Mouse (Mus musculus) MEL (cell line): ENCODE data around the gene Pink1. TPM values are rescaled to one million over a fixed set of nuclear protein-coding genes. Genes with fewer than 3 reads are reported as not detected.
A peak's percentile ranks its signal among the peaks of the same experiment; 100 is the strongest.

Experiments used
- DNase-seq: peaks from one replicate; pipeline ENCODE4 v3.0.0; 2011; ENCODE audit warnings: low read depth, low spot score
- H3K27ac ChIP-seq: 2 replicates; pipeline ENCODE4 v1.5.1; 2012; ENCODE audit warnings: low read depth, mild to moderate bottlenecking, control low read depth, low read length, moderate library complexity; ENCODE audit not compliant: control insufficient read depth
- H3K27me3 ChIP-seq, 2 experiments: fragments of 150-350 bp in 1 of 2; sonication (generic) in 1 of 2; 2 replicates each; pipeline ENCODE4 v1.6.1; 2012; ENCODE audit warnings: low read length in 2 of 2, mild to moderate bottlenecking in 2 of 2, improper control_type of control experiment in 1 of 2, moderate library complexity in 1 of 2; ENCODE audit not compliant: insufficient read depth in 2 of 2, control insufficient read depth in 1 of 2
- H3K36me3 ChIP-seq, 2 experiments: 2 replicates each; pipeline ENCODE4 v1.6.1; 2012 to 2014; ENCODE audit warnings: low read length in 2 of 2, improper control_type of control experiment in 1 of 2, inconsistent platforms in 1 of 2, mild to moderate bottlenecking in 1 of 2; ENCODE audit not compliant: insufficient read depth in 2 of 2, control insufficient read depth in 1 of 2
- H3K4me1 ChIP-seq, 2 experiments: fragments of 150-350 bp in 1 of 2; sonication (generic) in 1 of 2; 2 replicates each; pipeline ENCODE4 v1.6.1; 2012; ENCODE audit warnings: low read length in 2 of 2, improper control_type of control experiment in 1 of 2, mild to moderate bottlenecking in 1 of 2; ENCODE audit not compliant: insufficient read depth in 2 of 2, control insufficient read depth in 1 of 2
- H3K4me3 ChIP-seq, 2 experiments: fragments of 150-350 bp in 1 of 2; sonication (generic) in 1 of 2; 2 replicates each; pipeline ENCODE4 v1.5.1; 2012; ENCODE audit warnings: low read depth in 2 of 2, low read length in 2 of 2, mild to moderate bottlenecking in 2 of 2, moderate library complexity in 2 of 2, control low read depth in 1 of 2, improper control_type of control experiment in 1 of 2; ENCODE audit not compliant: control insufficient read depth in 1 of 2, insufficient read depth in 1 of 2
- H3K79me2 ChIP-seq: 2 replicates; pipeline ENCODE4 v1.6.1; 2012; ENCODE audit warnings: mild to moderate bottlenecking, low read length, moderate library complexity; ENCODE audit not compliant: control insufficient read depth, poor library complexity, insufficient read depth
- H3K9ac ChIP-seq: 2 replicates; pipeline ENCODE4 v1.6.1; 2012; ENCODE audit warnings: low read depth, mild to moderate bottlenecking, control low read depth, low read length, moderate library complexity; ENCODE audit not compliant: control insufficient read depth, poor library complexity, severe bottlenecking
- H3K9me3 ChIP-seq: fragments of 150-350 bp; sonication (generic); replicated peaks from 2 replicates; pipeline ENCODE4 v1.6.1; 2012; ENCODE audit warnings: mild to moderate bottlenecking, low read length, improper control_type of control experiment, moderate library complexity; ENCODE audit not compliant: insufficient read depth
- BHLHE40 ChIP-seq: IDR thresholded peaks from 2 replicates; pipeline ENCODE4 v1.6.1; 2012; ENCODE audit warnings: low read depth, mild to moderate bottlenecking, inconsistent platforms, low read length, improper control_type of control experiment, borderline replicate concordance
- CHD1 ChIP-seq: IDR thresholded peaks from 2 replicates; pipeline ENCODE4 v1.6.1; 2012; ENCODE audit warnings: low read depth, mild to moderate bottlenecking, inconsistent platforms, low read length, improper control_type of control experiment
- CHD2 ChIP-seq: IDR thresholded peaks from 2 replicates; pipeline ENCODE4 v1.6.1; 2011; ENCODE audit warnings: low read length, improper control_type of control experiment
- CTCF ChIP-seq, 3 experiments: IDR thresholded peaks in 2 of 3; conservative IDR thresholded peaks in 1 of 3; 2 replicates each; pipeline ENCODE4 v1.5.1; 2011 to 2012; ENCODE audit warnings: low read length in 3 of 3, low read depth in 2 of 3, mild to moderate bottlenecking in 2 of 3, improper control_type of control experiment in 1 of 3, inconsistent platforms in 1 of 3, mixed read lengths in 1 of 3, moderate library complexity in 1 of 3; ENCODE audit not compliant: control insufficient read depth in 1 of 3, insufficient read depth in 1 of 3, poor library complexity in 1 of 3, severe bottlenecking in 1 of 3
- E2F4 ChIP-seq: IDR thresholded peaks from 2 replicates; pipeline ENCODE4 v1.6.1; 2011; ENCODE audit warnings: low read depth, low read length, improper control_type of control experiment, borderline replicate concordance
- ELF1 ChIP-seq: IDR thresholded peaks from 2 replicates; pipeline ENCODE4 v1.6.1; 2014; ENCODE audit warnings: low read depth, mild to moderate bottlenecking, inconsistent platforms, low read length, improper control_type of control experiment, moderate library complexity
- EP300 ChIP-seq, 2 experiments: IDR thresholded peaks; 2 replicates each; pipeline ENCODE4 v1.6.1; 2011; ENCODE audit warnings: improper control_type of control experiment in 2 of 2, low read length in 2 of 2, low read depth in 1 of 2, mild to moderate bottlenecking in 1 of 2
- ETS1 ChIP-seq: IDR thresholded peaks from 2 replicates; pipeline ENCODE4 v1.6.1; 2012; ENCODE audit warnings: low read depth, mild to moderate bottlenecking, inconsistent platforms, low read length, improper control_type of control experiment, moderate library complexity
- GABPA ChIP-seq: IDR thresholded peaks from 2 replicates; pipeline ENCODE4 v1.6.1; 2012; ENCODE audit warnings: low read depth, mild to moderate bottlenecking, inconsistent platforms, low read length, improper control_type of control experiment, moderate library complexity
- HCFC1 ChIP-seq: IDR thresholded peaks from 2 replicates; pipeline ENCODE4 v1.6.1; 2012; ENCODE audit warnings: low read depth, mild to moderate bottlenecking, inconsistent platforms, low read length, improper control_type of control experiment, moderate library complexity
- JUND ChIP-seq: IDR thresholded peaks from 2 replicates; pipeline ENCODE4 v1.6.1; 2011; ENCODE audit warnings: low read depth, mild to moderate bottlenecking, improper control_type of control experiment, low read length
- KAT2A ChIP-seq: conservative IDR thresholded peaks from 2 replicates; pipeline ENCODE4 v1.6.1; 2012; ENCODE audit warnings: low read depth, low read length, improper control_type of control experiment, inconsistent platforms
- MAX ChIP-seq: IDR thresholded peaks from 2 replicates; pipeline ENCODE4 v1.6.1; 2011; ENCODE audit warnings: low read length, improper control_type of control experiment
- MAZ ChIP-seq: IDR thresholded peaks from 2 replicates; pipeline ENCODE4 v1.6.1; 2012; ENCODE audit warnings: low read depth, mild to moderate bottlenecking, inconsistent platforms, low read length, improper control_type of control experiment
- MEF2A ChIP-seq: IDR thresholded peaks from 2 replicates; pipeline ENCODE4 v1.6.1; 2014; ENCODE audit warnings: low read depth, mild to moderate bottlenecking, inconsistent platforms, low read length, improper control_type of control experiment; ENCODE audit not compliant: poor library complexity, insufficient replicate concordance, severe bottlenecking; ENCODE audit errors: extremely low read depth
- MXI1 ChIP-seq: IDR thresholded peaks from 2 replicates; pipeline ENCODE4 v1.6.1; 2011; ENCODE audit warnings: mild to moderate bottlenecking, low read depth, low read length, improper control_type of control experiment
- MYB ChIP-seq: IDR thresholded peaks from 2 replicates; pipeline ENCODE4 v1.6.1; 2011; ENCODE audit warnings: mild to moderate bottlenecking, low read depth, low read length, improper control_type of control experiment
- MYC ChIP-seq: IDR thresholded peaks from 2 replicates; pipeline ENCODE4 v1.6.1; 2011; ENCODE audit warnings: low read depth, mild to moderate bottlenecking, low read length, improper control_type of control experiment, moderate library complexity
- NRF1 ChIP-seq: IDR thresholded peaks from 2 replicates; pipeline ENCODE4 v1.6.1; 2014; ENCODE audit warnings: low read depth, mild to moderate bottlenecking, inconsistent platforms, low read length, improper control_type of control experiment, moderate library complexity; ENCODE audit not compliant: poor library complexity, insufficient read depth, severe bottlenecking
- POLR2A ChIP-seq, 2 experiments: IDR thresholded peaks; 2 replicates each; pipeline ENCODE4 v1.6.1; 2011 to 2012; ENCODE audit warnings: low read length in 2 of 2, mild to moderate bottlenecking in 2 of 2, control low read depth in 1 of 2, improper control_type of control experiment in 1 of 2, low read depth in 1 of 2, moderate library complexity in 1 of 2; ENCODE audit not compliant: control insufficient read depth in 1 of 2, insufficient read depth in 1 of 2, poor library complexity in 1 of 2
- POLR2AphosphoS2 ChIP-seq: IDR thresholded peaks from 2 replicates; pipeline ENCODE4 v1.6.1; 2011; ENCODE audit warnings: low read length, improper control_type of control experiment
- RAD21 ChIP-seq: IDR thresholded peaks from 2 replicates; pipeline ENCODE4 v1.6.1; 2011; ENCODE audit warnings: mild to moderate bottlenecking, low read depth, low read length, improper control_type of control experiment
- RCOR1 ChIP-seq: IDR thresholded peaks from 2 replicates; pipeline ENCODE4 v1.6.1; 2012; ENCODE audit warnings: low read depth, mild to moderate bottlenecking, inconsistent platforms, low read length, improper control_type of control experiment
- SIN3A ChIP-seq: IDR thresholded peaks from 2 replicates; pipeline ENCODE4 v1.6.1; 2012; ENCODE audit warnings: low read length, improper control_type of control experiment, inconsistent platforms
- TAL1 ChIP-seq: IDR thresholded peaks from 2 replicates; pipeline ENCODE4 v1.6.1; 2012; ENCODE audit warnings: mild to moderate bottlenecking, inconsistent platforms, low read length, moderate library complexity, mixed read lengths
- TCF12 ChIP-seq: IDR thresholded peaks from 2 replicates; pipeline ENCODE4 v1.6.1; 2014; ENCODE audit warnings: low read depth, mild to moderate bottlenecking, inconsistent platforms, low read length, improper control_type of control experiment, moderate library complexity
- UBTF ChIP-seq: IDR thresholded peaks from 2 replicates; pipeline ENCODE4 v1.6.1; 2012; ENCODE audit warnings: low read depth, mild to moderate bottlenecking, inconsistent platforms, low read length, improper control_type of control experiment, moderate library complexity, borderline replicate concordance; ENCODE audit not compliant: insufficient read depth
- USF1 ChIP-seq: IDR thresholded peaks from 2 replicates; pipeline ENCODE4 v1.6.1; 2014; ENCODE audit warnings: low read depth, mild to moderate bottlenecking, inconsistent platforms, low read length, improper control_type of control experiment, moderate library complexity
- ZKSCAN1 ChIP-seq: IDR thresholded peaks from 2 replicates; pipeline ENCODE4 v1.6.1; 2012; ENCODE audit warnings: low read depth, mild to moderate bottlenecking, inconsistent platforms, low read length, improper control_type of control experiment, moderate library complexity
- ZMIZ1 ChIP-seq: IDR thresholded peaks from 2 replicates; pipeline ENCODE4 v1.6.1; 2012; ENCODE audit warnings: low read depth, mild to moderate bottlenecking, inconsistent platforms, low read length, improper control_type of control experiment, moderate library complexity
- ZNF384 ChIP-seq: IDR thresholded peaks from 2 replicates; pipeline ENCODE4 v1.6.1; 2012; ENCODE audit warnings: low read depth, mild to moderate bottlenecking, inconsistent platforms, low read length, improper control_type of control experiment
- polyA plus RNA-seq, 2 experiments: library from polyadenylated mRNA; stranded (reverse) in 1 of 2; unstranded in 1 of 2; fragments of >175 nt in 1 of 2; fragments of >200 nt in 1 of 2; gene quantifications; 2 replicates each; pipeline versions ENCODE4 v1.2.1 to v1.2.4; 2012; ENCODE audit warnings: low replicate concordance in 2 of 2, low read depth in 1 of 2; ENCODE audit not compliant: insufficient read length in 2 of 2, insufficient read depth in 1 of 2, missing spikeins in 1 of 2
- total RNA-seq: library from RNA; depleted of rRNA; stranded (reverse); fragments of 300-350 nt; gene quantifications from 2 replicates; pipeline ENCODE4 v1.2.3, GENCODE M21; 2012

Gene Pink1
- total and polyA plus RNA-seq, 3 experiments = 21.2 to 22.1 TPM; not detected in 1

GRCm38 (mm10) chr4:138341393-138341792, 15.3 kb upstream of the Pink1 start:
- Histone ChIP-seq H3K9me3 (no peaks in the 10 kb centered on the region), H3K4me3 (no peak overlapping the region), H3K27me3 (no peaks in the 10 kb centered on the region), H3K9ac (no peak overlapping the region), H3K27ac (no peak overlapping the region), H3K79me2 (no peaks in the 10 kb centered on the region), H3K36me3 (peaks cover 0 to 24% of the 10 kb centered on the region in 2 experiments; a peak in 2 of 4 replicates), H3K4me1 (peaks cover 16 to 38% of the 10 kb centered on the region in 2 experiments)
- DNase-seq = no peak
- no peak for TF ChIP-seq CHD1
- no peak for TF ChIP-seq USF1
- TF ChIP-seq MEF2A = no peak
- no peak for TF ChIP-seq MYB

DNA sequence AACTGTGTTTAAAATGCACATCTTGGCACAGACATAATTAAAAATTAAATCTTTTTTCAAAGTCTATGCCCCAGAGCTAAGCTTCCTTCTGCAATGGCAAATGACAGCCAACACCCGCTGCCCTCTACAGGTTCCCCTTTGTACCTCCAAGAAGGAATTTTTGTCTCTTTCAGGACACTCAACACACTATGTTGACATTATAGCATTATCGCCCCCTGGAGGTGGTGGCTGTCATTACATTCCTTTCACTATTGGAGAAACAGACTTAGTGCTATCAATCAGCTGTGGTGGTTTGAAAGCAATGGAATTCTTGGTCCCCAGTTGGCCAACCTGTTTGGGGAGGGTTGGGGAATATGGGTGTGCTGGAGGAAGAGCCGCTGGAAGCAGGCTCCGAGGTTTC, 13.9 kb upstream of the Pink1 start:
- Histone ChIP-seq H3K9ac (no peak overlapping the region), H3K27ac (no peak overlapping the region), H3K79me2 (no peaks in the 10 kb centered on the region), H3K9me3 (no peaks in the 10 kb centered on the region), H3K4me1 (peaks cover 14 to 36% of the 10 kb centered on the region in 2 experiments), H3K27me3 (no peaks in the 10 kb centered on the region), H3K4me3 (no peak overlapping the region), H3K36me3 (peaks cover 0 to 18% of the 10 kb centered on the region in 2 experiments; a peak in 2 of 4 replicates)
- DNase-seq = peak; percentile 70
- TF ChIP-seq MYC (no peak), ZKSCAN1 (no peak), TCF12 (peak; percentile 11; the same call in 1 of the 2 replicates), EP300 (IDR thresholded peaks at IDR 0.05; ENCODE audit: low read depth in 1 of 2, low read length in 2 of 2) (no peak), GABPA (no peak), MYB (no peak), TAL1 (no peak), MAZ (no peak), NRF1 (no peak), E2F4 (no peak), POLR2A (IDR thresholded peaks at IDR 0.05; ENCODE audit: control insufficient read depth in 1 of 2, insufficient read depth in 1 of 2, low read depth in 1 of 2, low read length in 2 of 2, poor library complexity in 1 of 2) (no peak), BHLHE40 (peak; percentile 21; the same call in 1 of the 2 replicates), CTCF (IDR thresholded peaks at IDR 0.05 in 2 of 3, conservative IDR thresholded peaks at IDR 0.05 in 1 of 3; ENCODE audit: control insufficient read depth in 1 of 3, insufficient read depth in 1 of 3, low read depth in 2 of 3, low read length in 3 of 3, poor library complexity in 1 of 3, severe bottlenecking in 1 of 3) (peak; percentile 19 to 81 (median 79); a peak in 5 of 6 replicates), MXI1 (0 out of 2 replicates have a peak, but pooled peaks have one; percentile 18), KAT2A (no peak), ETS1 (no peak), JUND (no peak), ELF1 (no peak), POLR2AphosphoS2 (no peak), UBTF (no peak), RAD21 (no peak; the same call in 1 of the 2 replicates), ZMIZ1 (no peak), MAX (no peak), RCOR1 (no peak), MEF2A (no peak), USF1 (no peak), ZNF384 (no peak), CHD2 (no peak), HCFC1 (peak; percentile 45; the same call in 1 of the 2 replicates), CHD1 (no peak), SIN3A (peak; percentile 57; the same call in 1 of the 2 replicates)
